13 mouse cellular contexts compared by ENCODE assay signal in the genomic region with DNA sequence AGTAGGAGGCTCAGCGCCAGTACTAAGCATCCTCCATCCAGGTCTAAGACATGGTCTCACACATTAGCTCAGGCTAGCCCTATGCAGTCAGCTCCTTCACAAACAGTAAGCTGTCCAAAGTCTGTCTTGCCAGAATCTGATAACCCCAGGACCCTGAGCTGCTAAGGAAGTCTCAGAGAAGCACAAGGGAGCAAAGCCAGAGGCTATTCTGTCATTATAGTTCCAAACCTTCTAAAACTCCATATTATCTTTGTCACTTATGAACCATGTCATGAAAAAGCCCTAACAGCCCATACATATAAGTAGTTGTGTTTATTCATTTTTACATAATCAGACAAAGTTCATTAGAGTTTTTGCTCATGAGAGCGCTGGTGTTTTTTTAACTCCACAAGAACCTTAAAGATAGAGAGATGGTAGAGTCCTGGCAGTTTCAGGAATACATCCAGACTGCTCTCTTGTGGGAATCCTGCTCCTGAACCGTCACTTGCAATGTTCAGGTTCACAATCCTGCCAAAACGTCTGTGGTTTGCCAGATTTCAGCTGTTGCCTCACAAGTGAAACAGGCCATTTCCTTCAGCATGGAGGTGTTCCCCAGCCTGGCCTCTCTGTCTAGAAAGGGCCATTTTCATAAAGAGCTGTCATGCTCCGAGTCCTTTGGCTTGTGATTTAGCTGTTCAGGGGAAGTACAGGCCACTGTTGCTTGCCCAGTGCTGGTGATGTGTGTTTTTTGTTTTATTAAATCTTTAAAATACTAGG.
DNase-seq lines count a peak whose midpoint lies in the region; ATAC-seq and TF ChIP-seq lines count a peak whose summit lies in the region.
"Had no signal": no experiment of that assay in that cellular context is flagged by ENCODE, and none has a peak within 500 bp of the region (broad histone marks: within the 10 kb centered on the region; RNA-seq: fewer than 3 reads in every experiment).

No protein-coding gene starts in this region.

- H3K4me2 ChIP-seq in kidney, embryonic 16.5 days (replicated peaks; ENCODE audit: low read depth, low read length): no peak overlapping the region
- H3K4me2 ChIP-seq in CH12.LX (ENCODE audit: insufficient read depth, low read depth, poor library complexity, severe bottlenecking): no peak overlapping the region
- H3K4me2 ChIP-seq: liver, embryonic 15.5 days; midbrain, embryonic 11.5 days had no signal

- H3K27me3 ChIP-seq in kidney, embryonic 16.5 days (ENCODE audit: insufficient read depth, low read length): no peaks in the 10 kb centered on the region
- no peaks in the 10 kb centered on the region for H3K27me3 ChIP-seq in CH12.LX (replicated peaks)
- H3K27me3 ChIP-seq: liver, embryonic 15.5 days had no signal

- DNase-seq in kidney, postnatal 36 days: no peak
- DNase-seq in CH12.LX (ENCODE audit: extremely low read depth): peak; percentile 11
- DNase-seq in left cerebral cortex, adult 2 months (ENCODE audit: extremely low spot score in 1 of 2, low spot score in 2 of 2): no peak
- DNase-seq in left cerebral cortex, adult 9 months (ENCODE audit: low spot score in 2 of 2): no peak
- DNase-seq: cerebellum, adult 2 months; embryo, embryonic 11 days; gastrocnemius, postnatal 25 days; heart, postnatal 4 days had no signal

- no peak overlapping the region for H3K9ac ChIP-seq in kidney, embryonic 16.5 days (replicated peaks; ENCODE audit: low read length)
- H3K9ac ChIP-seq in CH12.LX (ENCODE audit: insufficient read depth, low read depth): no peak overlapping the region
- H3K9ac ChIP-seq: liver, embryonic 15.5 days had no signal

- TF ChIP-seq CTCF in CH12.LX (conservative IDR thresholded peaks at IDR 0.05 in 1 of 2, IDR thresholded peaks at IDR 0.05 in 1 of 2; ENCODE audit: low read depth in 2 of 2, low read length in 2 of 2): no peak
- TF ChIP-seq CTCF in left cerebral cortex, adult 2 months (IDR thresholded peaks at IDR 0.05): no peak

- ATAC-seq in kidney, embryonic 16.5 days (ENCODE audit: low FRiP score, low TSS enrichment): no peak
- 0 out of 2 replicates have a peak, but pooled peaks have one; percentile 34 for ATAC-seq in common myeloid progenitor, adult 5-6 weeks (replicated peaks; ENCODE audit: low read depth, poor library complexity, severe bottlenecking)
- peak; percentile 59 for ATAC-seq in megakaryocyte progenitor cell, adult 5-6 weeks (replicated peaks; ENCODE audit: poor library complexity)

- dilution Hi-C loops in CH12.LX (cut with MboI; ENCODE audit: extremely low pct_ligation_motif_present, extremely low pct_unique_long_range_greater_than_20kb, low sequenced_read_pairs): no loop called here

- no peak for TF ChIP-seq RAD21 in CH12.LX (IDR thresholded peaks at IDR 0.05; ENCODE audit: low read depth, low read length)

- no peaks in the 10 kb centered on the region for H3K79me2 ChIP-seq in CH12.LX (replicated peaks; ENCODE audit: control insufficient read depth, extremely low read depth, insufficient read depth, poor library complexity, severe bottlenecking)

- no peaks in the 10 kb centered on the region for H3K9me3 ChIP-seq in kidney, embryonic 16.5 days (ENCODE audit: low read length)
- no peaks in the 10 kb centered on the region for H3K9me3 ChIP-seq in CH12.LX (replicated peaks; ENCODE audit: low read length)
- H3K9me3 ChIP-seq: liver, embryonic 15.5 days had no signal

- no peak for TF ChIP-seq EP300 in CH12.LX (IDR thresholded peaks at IDR 0.05; ENCODE audit: low read length)

- in situ Hi-C loops in CH12.LX (cut with MboI; ENCODE audit: low pct_ligation_motif_present, low pct_unique_long_range_greater_than_20kb, low sequenced_read_pairs): no loop called here

- H3K27ac ChIP-seq in kidney, embryonic 16.5 days (ENCODE audit: low read length): peak overlapping the region; percentile 86
- no peak overlapping the region for H3K27ac ChIP-seq in CH12.LX (ENCODE audit: insufficient read depth, low read depth)
- H3K27ac ChIP-seq in left cerebral cortex, adult 2 months: no peak overlapping the region
- H3K27ac ChIP-seq: liver, embryonic 15.5 days had no signal

- WGBS in kidney, embryonic 16.5 days: 44% methylated on average over 5 of the region's 5 CpGs

- no peak for TF ChIP-seq POLR2A in CH12.LX (IDR thresholded peaks at IDR 0.05; ENCODE audit: low read depth, low read length)

- H3K4me3 ChIP-seq in kidney, embryonic 16.5 days (ENCODE audit: low read length): no peak overlapping the region
- H3K4me3 ChIP-seq in CH12.LX (replicated peaks in 1 of 3; ENCODE audit: low read depth in 2 of 3, low read length in 2 of 3, poor library complexity in 1 of 3): no peak overlapping the region
- H3K4me3 ChIP-seq in left cerebral cortex, adult 2 months: no peak overlapping the region
- H3K4me3 ChIP-seq: liver, embryonic 15.5 days had no signal

- intact Hi-C loops in left cerebral cortex, adult 2 months (cut with DNase I): no loop called here

- peaks cover 41% of the 10 kb centered on the region for H3K4me1 ChIP-seq in kidney, embryonic 16.5 days (ENCODE audit: insufficient read depth, low read length)
- H3K4me1 ChIP-seq in CH12.LX (ENCODE audit: control insufficient read depth in 1 of 2, insufficient read depth in 2 of 2): peaks cover 0 to 18% of the 10 kb centered on the region in 2 experiments; a peak in 3 of 4 replicates
- H3K4me1 ChIP-seq: liver, embryonic 15.5 days had no signal

- H3K36me3 ChIP-seq in kidney, embryonic 16.5 days (ENCODE audit: insufficient read depth, low read length): no peaks in the 10 kb centered on the region
- H3K36me3 ChIP-seq in CH12.LX (replicated peaks in 1 of 2; ENCODE audit: control insufficient read depth in 1 of 2, insufficient read depth in 1 of 2, low read length in 1 of 2): peaks cover 6 to 37% of the 10 kb centered on the region in 2 experiments
- H3K36me3 ChIP-seq: liver, embryonic 15.5 days had no signal

TF ChIP-seq in CH12.LX, 34 proteins besides CTCF, POLR2A, EP300 and RAD21:
- TF ChIP-seq SIN3A (IDR thresholded peaks at IDR 0.05; ENCODE audit: low read length): no peak
- TF ChIP-seq MXI1 (IDR thresholded peaks at IDR 0.05; ENCODE audit: low read depth, low read length): no peak
- no peak for TF ChIP-seq MEF2A (IDR thresholded peaks at IDR 0.05; ENCODE audit: borderline replicate concordance, low read depth, low read length)
- no peak for TF ChIP-seq IRF4 (IDR thresholded peaks at IDR 0.05; ENCODE audit: low read depth, low read length)
- no peak for TF ChIP-seq TBP (conservative IDR thresholded peaks at IDR 0.05; ENCODE audit: low read depth, low read length)
- no peak for TF ChIP-seq JUND (conservative IDR thresholded peaks at IDR 0.05; ENCODE audit: low read depth, low read length)
- TF ChIP-seq TCF12 (IDR thresholded peaks at IDR 0.05; ENCODE audit: low read depth, low read length): no peak
- TF ChIP-seq CHD1 (IDR thresholded peaks at IDR 0.05; ENCODE audit: low read depth, low read length): no peak
- no peak for TF ChIP-seq PAX5 (IDR thresholded peaks at IDR 0.05; ENCODE audit: low read length)
- TF ChIP-seq RCOR1 (conservative IDR thresholded peaks at IDR 0.05; ENCODE audit: low read depth, low read length): no peak
- no peak for TF ChIP-seq ZNF384 (IDR thresholded peaks at IDR 0.05; ENCODE audit: low read depth, low read length)
- no peak for TF ChIP-seq MAZ (IDR thresholded peaks at IDR 0.05; ENCODE audit: low read depth, low read length)
- no peak for TF ChIP-seq ZC3H11A (IDR thresholded peaks at IDR 0.05; ENCODE audit: low read depth, low read length)
- TF ChIP-seq GABPA (IDR thresholded peaks at IDR 0.05; ENCODE audit: insufficient replicate concordance, low read depth, low read length): no peak
